Mouse (Mus musculus): ENCODE results near the gene Eif6.

GRCm38 (mm10) chr2:155860102-155860501 is 33.4 kb upstream of the Eif6 start:
- TF ChIP-seq CTCF (IDR thresholded peaks at IDR 0.05; ENCODE audit: control insufficient read depth, insufficient read depth, insufficient read length) (no peak), MYOD1 (IDR thresholded peaks at IDR 0.05; ENCODE audit: control insufficient read depth, insufficient read length, low read depth) (no peak), USF1 (IDR thresholded peaks at IDR 0.05; ENCODE audit: low read depth) (no peak), FOSL1 (IDR thresholded peaks at IDR 0.05; ENCODE audit: insufficient read depth, low read length, poor library complexity, severe bottlenecking) (no peak)
